Mouse (Mus musculus): ENCODE data around the gene Syt14. TPM values are rescaled to one million over a fixed set of nuclear protein-coding genes. Genes with fewer than 3 reads are reported as not detected.

The Syt14 gene
- total and polyA plus RNA-seq, 2 experiments from 2014 or later: 5.6 to 11.8 TPM

GRCm38 (mm10) chr1:193024311-193024710, 11.3 kb downstream of the Syt14 start:
- Histone ChIP-seq H3K4me3 (ENCODE audit: low read depth, low read length) (no peak overlapping the region), H3K9ac (replicated peaks; ENCODE audit: low read length, poor library complexity, severe bottlenecking) (no peak overlapping the region), H3K9me3 (ENCODE audit: low read length) (no peaks in the 10 kb centered on the region), H3K27me3 (ENCODE audit: insufficient read depth, low read length) (no peaks in the 10 kb centered on the region), H3K4me2 (ENCODE audit: low read depth, low read length, poor library complexity, severe bottlenecking) (no peak overlapping the region), H3K36me3 (ENCODE audit: insufficient read depth, low read length) (no peaks in the 10 kb centered on the region), H3K4me1 (ENCODE audit: insufficient read depth, low read length) (no peaks in the 10 kb centered on the region), H3K27ac (ENCODE audit: low read depth, low read length) (no peak overlapping the region)
- DNase-seq (ENCODE audit: low spot score) (no peak), ATAC-seq (ENCODE audit: low FRiP score) (no peak)
- no peak for TF ChIP-seq CTCF (IDR thresholded peaks at IDR 0.05)
- WGBS: 79% methylated on average over 1 of the region's 1 CpGs

- WGBS: 97% methylated on average over 2 of the region's 2 CpGs
- no peak overlapping the region for H3K4me2 ChIP-seq (ENCODE audit: low read depth, low read length, poor library complexity, severe bottlenecking)
- ATAC-seq (ENCODE audit: low FRiP score) (no peak), DNase-seq (ENCODE audit: low spot score) (no peak)
- H3K36me3 ChIP-seq (ENCODE audit: insufficient read depth, low read length): no peaks in the 10 kb centered on the region
- H3K4me3 ChIP-seq (ENCODE audit: low read depth, low read length): no peak overlapping the region
- H3K4me1 ChIP-seq (ENCODE audit: insufficient read depth, low read length): no peaks in the 10 kb centered on the region
- no peaks in the 10 kb centered on the region for H3K9me3 ChIP-seq (ENCODE audit: low read length)
- no peak overlapping the region for H3K9ac ChIP-seq (replicated peaks; ENCODE audit: low read length, poor library complexity, severe bottlenecking)
- H3K27ac ChIP-seq (ENCODE audit: low read depth, low read length): no peak overlapping the region
- H3K27me3 ChIP-seq (ENCODE audit: insufficient read depth, low read length): no peaks in the 10 kb centered on the region
- TF ChIP-seq CTCF (IDR thresholded peaks at IDR 0.05): no peak
These were observed 23.2 kb downstream of the Syt14 start for GRCm38 (mm10) chr1:193012351-193012750.

- H3K27ac ChIP-seq (ENCODE audit: low read depth, low read length): no peak overlapping the region
- no peak for TF ChIP-seq CTCF (IDR thresholded peaks at IDR 0.05)
These were observed 24.4 kb downstream of the Syt14 start for GRCm38 (mm10) chr1:193011000-193011769.

GRCm38 (mm10) chr1:193004581-193004980, 31.0 kb downstream of the Syt14 start:
- H3K27me3 ChIP-seq (ENCODE audit: insufficient read depth, low read length): no peaks in the 10 kb centered on the region
- no peak overlapping the region for H3K27ac ChIP-seq (ENCODE audit: low read depth, low read length)
- WGBS: 77% methylated on average over 1 of the region's 1 CpGs
- no peak for TF ChIP-seq CTCF (IDR thresholded peaks at IDR 0.05)
- DNase-seq (ENCODE audit: low spot score) (no peak), ATAC-seq (ENCODE audit: low FRiP score) (no peak)
- H3K4me3 ChIP-seq (ENCODE audit: low read depth, low read length): no peak overlapping the region
- no peaks in the 10 kb centered on the region for H3K4me1 ChIP-seq (ENCODE audit: insufficient read depth, low read length)
- no peak overlapping the region for H3K9ac ChIP-seq (replicated peaks; ENCODE audit: low read length, poor library complexity, severe bottlenecking)
- no peaks in the 10 kb centered on the region for H3K9me3 ChIP-seq (ENCODE audit: low read length)
- no peak overlapping the region for H3K4me2 ChIP-seq (ENCODE audit: low read depth, low read length, poor library complexity, severe bottlenecking)
- no peaks in the 10 kb centered on the region for H3K36me3 ChIP-seq (ENCODE audit: insufficient read depth, low read length)

More at GRCm38 (mm10) chr1:193011000-193011769, 24.4 kb downstream of the Syt14 start:
- H3K4me3 ChIP-seq (ENCODE audit: low read depth, low read length): no peak overlapping the region
- no peaks in the 10 kb centered on the region for H3K9me3 ChIP-seq (ENCODE audit: low read length)
- H3K9ac ChIP-seq (replicated peaks; ENCODE audit: low read length, poor library complexity, severe bottlenecking): no peak overlapping the region
- H3K4me2 ChIP-seq (ENCODE audit: low read depth, low read length, poor library complexity, severe bottlenecking): no peak overlapping the region
- ATAC-seq (ENCODE audit: low FRiP score) (no peak), DNase-seq (ENCODE audit: low spot score) (no peak)
- no peaks in the 10 kb centered on the region for H3K27me3 ChIP-seq (ENCODE audit: insufficient read depth, low read length)
- no peaks in the 10 kb centered on the region for H3K4me1 ChIP-seq (ENCODE audit: insufficient read depth, low read length)
- no peaks in the 10 kb centered on the region for H3K36me3 ChIP-seq (ENCODE audit: insufficient read depth, low read length)
- WGBS: 93% methylated on average over 3 of the region's 3 CpGs

GRCm38 (mm10) chr1:193003953-193004352, 31.6 kb downstream of the Syt14 start:
- TF ChIP-seq CTCF (IDR thresholded peaks at IDR 0.05): no peak
- no peaks in the 10 kb centered on the region for H3K36me3 ChIP-seq (ENCODE audit: insufficient read depth, low read length)
- no peak overlapping the region for H3K4me3 ChIP-seq (ENCODE audit: low read depth, low read length)
- ATAC-seq (ENCODE audit: low FRiP score) (no peak), DNase-seq (ENCODE audit: low spot score) (no peak)
- no peaks in the 10 kb centered on the region for H3K4me1 ChIP-seq (ENCODE audit: insufficient read depth, low read length)
- H3K9me3 ChIP-seq (ENCODE audit: low read length): no peaks in the 10 kb centered on the region
- 100% methylated on average over 2 of the region's 2 CpGs for WGBS
- H3K27ac ChIP-seq (ENCODE audit: low read depth, low read length): no peak overlapping the region
- H3K27me3 ChIP-seq (ENCODE audit: insufficient read depth, low read length): no peaks in the 10 kb centered on the region
- no peak overlapping the region for H3K4me2 ChIP-seq (ENCODE audit: low read depth, low read length, poor library complexity, severe bottlenecking)
- H3K9ac ChIP-seq (replicated peaks; ENCODE audit: low read length, poor library complexity, severe bottlenecking): no peak overlapping the region

GRCm38 (mm10) chr1:193002307-193002706, 33.3 kb downstream of the Syt14 start:
- no peak overlapping the region for H3K27ac ChIP-seq (ENCODE audit: low read depth, low read length)
- 90% methylated on average over 4 of the region's 4 CpGs for WGBS
- no peak for ATAC-seq (ENCODE audit: low FRiP score)

More at GRCm38 (mm10) chr1:193002307-193002706, 33.3 kb downstream of the Syt14 start:
- Histone ChIP-seq H3K4me2 (ENCODE audit: low read depth, low read length, poor library complexity, severe bottlenecking) (no peak overlapping the region), H3K36me3 (ENCODE audit: insufficient read depth, low read length) (no peaks in the 10 kb centered on the region), H3K4me3 (ENCODE audit: low read depth, low read length) (no peak overlapping the region), H3K9me3 (ENCODE audit: low read length) (no peaks in the 10 kb centered on the region), H3K27me3 (ENCODE audit: insufficient read depth, low read length) (no peaks in the 10 kb centered on the region), H3K9ac (replicated peaks; ENCODE audit: low read length, poor library complexity, severe bottlenecking) (no peak overlapping the region), H3K4me1 (ENCODE audit: insufficient read depth, low read length) (no peaks in the 10 kb centered on the region)
- no peak for DNase-seq (ENCODE audit: low spot score)
- no peak for TF ChIP-seq CTCF (IDR thresholded peaks at IDR 0.05)
